Mouse (Mus musculus) hindbrain, embryonic 15.5 days (tissue): ENCODE measurements at regions not wholly inside any gene's neighbourhood (a gene's known extent, or its start where the extent isn't known, plus 50 kb on each side); places are given as distances from the start of the nearest gene placed in this dataset.
A peak's percentile ranks its signal among the peaks of the same experiment; 100 is the strongest.

Source experiments
- ATAC-seq: fragments of 200-750 bp; cut with Nextera tagmentation; 2 replicates; pipeline ENCODE4 v1.8.0; 2017; ENCODE audit warnings: low read depth, moderate number of reproducible peaks, moderate TSS enrichment; ENCODE audit not compliant: low FRiP score
- H3K27ac ChIP-seq: fragments of 300-500 bp; sonication (generic); replicated peaks from 2 replicates; pipeline ENCODE4 v1.5.1; 2015; ENCODE audit warnings: mild to moderate bottlenecking, inconsistent platforms
- H3K27me3 ChIP-seq: fragments of 300-500 bp; sonication (generic); 2 replicates; pipeline ENCODE4 v1.6.1; 2015; ENCODE audit warnings: control low read depth, inconsistent platforms
- H3K36me3 ChIP-seq: fragments of 300-500 bp; sonication (generic); 2 replicates; pipeline ENCODE4 v1.6.1; 2015; ENCODE audit warnings: control low read depth, inconsistent platforms
- H3K4me1 ChIP-seq: fragments of 300-500 bp; sonication (generic); replicated peaks from 2 replicates; pipeline ENCODE4 v1.6.1; 2015; ENCODE audit warnings: control low read depth, inconsistent platforms
- H3K4me2 ChIP-seq: fragments of 300-500 bp; sonication (generic); 2 replicates; pipeline ENCODE4 v1.6.1; 2015; ENCODE audit warnings: moderate library complexity, mild to moderate bottlenecking, inconsistent platforms
- H3K4me3 ChIP-seq: fragments of 300-500 bp; sonication (generic); 2 replicates; pipeline ENCODE4 v1.5.1; 2015; ENCODE audit warnings: mild to moderate bottlenecking, inconsistent platforms
- H3K9ac ChIP-seq: fragments of 300-500 bp; sonication (generic); 2 replicates; pipeline ENCODE4 v1.6.1; 2015; ENCODE audit warnings: inconsistent platforms
- H3K9me3 ChIP-seq: fragments of 300-500 bp; sonication (generic); 2 replicates; pipeline ENCODE4 v1.6.1; 2016; ENCODE audit warnings: control low read depth, inconsistent platforms
- WGBS: fragments of 180-500 bp; shearing (Covaris S2); methylation state at CpG from one replicate; pipeline ENCODE4 v1.1.7; 2015; 5-methylcytosine and 5-hydroxymethylcytosine counted together

DNA sequence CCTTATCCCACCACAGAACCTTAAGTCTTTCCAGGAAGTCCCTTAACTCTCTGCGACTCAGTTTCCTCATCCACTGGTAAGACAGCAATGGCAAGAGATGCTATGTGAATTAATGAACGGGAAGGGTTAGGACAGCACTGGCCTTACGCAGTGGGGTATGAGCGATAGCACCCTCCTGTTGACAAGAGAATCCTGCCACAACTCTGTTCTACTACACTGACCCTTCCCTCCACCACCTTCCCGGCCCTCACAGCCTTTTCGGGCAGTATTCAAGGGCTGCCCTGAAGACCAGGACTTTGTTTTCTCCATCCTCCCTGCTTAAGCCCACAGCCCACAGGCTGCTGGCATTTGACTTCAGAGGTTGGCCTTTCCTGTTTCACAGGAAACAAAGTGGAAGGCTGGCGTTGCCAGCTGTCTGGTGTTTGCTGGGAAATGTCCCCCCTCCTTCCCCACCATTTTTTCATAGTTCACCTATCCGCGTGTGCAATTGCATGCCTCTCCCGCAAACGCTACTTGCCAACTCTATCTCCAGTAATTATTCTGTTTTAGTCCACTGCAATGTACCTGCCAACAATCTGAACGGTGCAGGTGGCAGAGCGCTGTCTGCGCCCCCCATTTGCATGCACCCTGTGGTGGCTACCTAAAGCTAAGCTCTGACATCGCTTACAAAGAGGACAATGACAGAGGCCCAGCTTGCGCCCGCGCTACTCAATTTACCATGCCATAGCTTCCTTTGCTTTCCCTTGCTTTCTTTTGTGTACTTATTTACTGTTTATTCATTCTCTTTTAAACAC lies 251.2 kb upstream of the Sp8 start:
- ATAC-seq: 0 out of 2 replicates have a peak, but pooled peaks have one; percentile 38
- 25% methylated on average over 18 of the region's 18 CpGs for WGBS
- H3K4me3 ChIP-seq: peak overlapping the region; percentile 17
- peaks cover 6% of the 10 kb centered on the region; the same call in 1 of the 2 replicates for H3K4me1 ChIP-seq
- H3K4me2 ChIP-seq: peak overlapping the region; percentile 49
- no peaks in the 10 kb centered on the region for H3K9me3 ChIP-seq
- H3K27me3 ChIP-seq: 0 out of 2 replicates have a peak, but pooled peaks cover 5% of the 10 kb centered on the region
- H3K27ac ChIP-seq: no peak overlapping the region
- H3K36me3 ChIP-seq: no peaks in the 10 kb centered on the region
- H3K9ac ChIP-seq: no peak overlapping the region

DNA sequence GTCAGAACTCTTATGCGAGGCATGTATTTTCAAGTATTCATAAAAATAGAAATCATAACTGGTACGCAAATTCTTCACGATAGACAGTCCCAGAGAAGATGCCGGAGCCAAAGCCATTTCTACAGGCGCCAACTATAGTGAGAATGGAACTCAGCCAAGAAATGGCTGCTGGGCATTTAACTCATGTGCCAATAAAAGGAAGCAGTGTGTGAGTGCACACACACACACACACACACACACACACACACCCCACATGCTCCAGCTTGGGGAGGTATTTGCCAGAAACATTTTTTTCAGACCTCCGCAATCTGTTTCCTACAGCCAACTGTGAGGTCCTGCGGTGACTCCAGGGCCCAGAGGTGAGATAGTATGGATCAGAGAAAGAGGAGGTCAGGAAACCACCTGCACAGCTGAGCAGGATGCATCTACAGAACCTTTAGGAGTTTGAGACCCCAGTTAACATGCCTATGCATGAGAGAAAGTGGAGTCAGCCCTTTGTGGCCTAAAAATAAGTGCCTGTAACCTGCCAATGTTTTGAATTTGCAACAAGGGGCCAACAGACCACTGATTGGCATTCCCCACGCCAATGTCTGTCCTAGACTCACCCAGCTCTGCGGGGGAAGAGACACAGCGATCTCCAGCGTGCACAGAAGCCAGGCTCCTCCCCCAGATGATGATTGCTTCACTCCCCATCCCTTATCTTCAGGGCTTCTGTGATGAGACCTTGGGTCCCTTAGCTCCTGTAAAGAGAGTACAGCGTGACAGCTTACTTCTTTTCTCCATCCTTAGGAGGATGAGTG lies 262.1 kb upstream of the Sp8 start:
- Histone ChIP-seq H3K4me3 (no peak overlapping the region), H3K4me1 (peaks cover 9% of the 10 kb centered on the region), H3K9me3 (no peaks in the 10 kb centered on the region), H3K27me3 (no peaks in the 10 kb centered on the region), H3K27ac (no peak overlapping the region), H3K36me3 (no peaks in the 10 kb centered on the region), H3K9ac (no peak overlapping the region), H3K4me2 (peak overlapping the region; percentile 12; the same call in 1 of the 2 replicates)
- ATAC-seq: peak; percentile 79
- 56% methylated on average over 12 of the region's 12 CpGs for WGBS

DNA sequence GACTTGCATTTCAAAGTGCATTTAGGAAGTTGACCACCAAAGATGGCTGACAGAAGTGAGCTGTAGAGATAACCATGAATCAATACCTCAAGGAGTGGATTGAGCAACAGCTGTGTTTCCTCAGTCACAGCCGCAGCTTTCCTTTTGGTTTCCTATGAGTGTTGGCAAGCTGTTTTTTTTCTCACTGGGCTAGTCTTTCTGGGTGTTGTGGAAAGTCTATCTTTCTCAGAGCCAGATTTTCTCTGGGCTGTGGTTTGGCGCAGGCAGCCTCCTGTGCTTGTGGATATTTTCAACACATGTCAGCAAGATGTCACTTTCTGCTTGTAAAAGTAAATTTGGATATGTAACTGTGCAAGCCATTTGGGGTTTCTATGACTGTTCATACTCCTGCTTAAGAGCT lies 268.6 kb upstream of the Sp4 start:
- H3K36me3 ChIP-seq: no peaks in the 10 kb centered on the region
- H3K9ac ChIP-seq: no peak overlapping the region
- peaks cover under 1% of the 10 kb centered on the region; the same call in 1 of the 2 replicates for H3K4me1 ChIP-seq
- no peak for ATAC-seq
- H3K27me3 ChIP-seq: no peaks in the 10 kb centered on the region
- H3K9me3 ChIP-seq: no peaks in the 10 kb centered on the region
- 94% methylated on average over 2 of the region's 2 CpGs for WGBS
- no peak overlapping the region for H3K4me2 ChIP-seq
- H3K27ac ChIP-seq: no peak overlapping the region
- H3K4me3 ChIP-seq: no peak overlapping the region

DNA sequence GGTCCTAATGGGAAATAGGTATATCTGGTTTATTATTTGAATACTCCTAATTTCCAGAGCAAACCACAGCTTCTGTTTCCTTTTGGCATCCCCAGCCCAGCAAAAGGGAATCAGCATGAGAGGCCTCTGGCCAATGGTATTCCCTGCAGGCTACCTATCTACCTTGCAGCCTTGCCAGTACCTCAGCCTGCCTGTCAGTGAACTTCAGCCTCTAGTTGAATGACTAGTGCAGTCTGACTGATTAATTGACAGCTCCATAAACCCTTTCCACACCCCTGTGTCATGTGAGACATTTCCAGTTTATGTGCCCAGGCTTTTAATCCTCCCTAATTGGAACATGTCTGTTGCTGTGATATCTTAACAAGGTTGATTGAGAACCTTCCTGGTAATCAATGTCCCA lies 265.4 kb upstream of the Sp4 start:
- H3K4me1 ChIP-seq: peaks cover 12% of the 10 kb centered on the region
- H3K27me3 ChIP-seq: no peaks in the 10 kb centered on the region
- H3K9ac ChIP-seq: no peak overlapping the region
- no peak overlapping the region for H3K4me2 ChIP-seq
- no peaks in the 10 kb centered on the region for H3K36me3 ChIP-seq
- no peak for ATAC-seq
- no peak overlapping the region for H3K27ac ChIP-seq
- H3K4me3 ChIP-seq: no peak overlapping the region
- H3K9me3 ChIP-seq: no peaks in the 10 kb centered on the region

DNA sequence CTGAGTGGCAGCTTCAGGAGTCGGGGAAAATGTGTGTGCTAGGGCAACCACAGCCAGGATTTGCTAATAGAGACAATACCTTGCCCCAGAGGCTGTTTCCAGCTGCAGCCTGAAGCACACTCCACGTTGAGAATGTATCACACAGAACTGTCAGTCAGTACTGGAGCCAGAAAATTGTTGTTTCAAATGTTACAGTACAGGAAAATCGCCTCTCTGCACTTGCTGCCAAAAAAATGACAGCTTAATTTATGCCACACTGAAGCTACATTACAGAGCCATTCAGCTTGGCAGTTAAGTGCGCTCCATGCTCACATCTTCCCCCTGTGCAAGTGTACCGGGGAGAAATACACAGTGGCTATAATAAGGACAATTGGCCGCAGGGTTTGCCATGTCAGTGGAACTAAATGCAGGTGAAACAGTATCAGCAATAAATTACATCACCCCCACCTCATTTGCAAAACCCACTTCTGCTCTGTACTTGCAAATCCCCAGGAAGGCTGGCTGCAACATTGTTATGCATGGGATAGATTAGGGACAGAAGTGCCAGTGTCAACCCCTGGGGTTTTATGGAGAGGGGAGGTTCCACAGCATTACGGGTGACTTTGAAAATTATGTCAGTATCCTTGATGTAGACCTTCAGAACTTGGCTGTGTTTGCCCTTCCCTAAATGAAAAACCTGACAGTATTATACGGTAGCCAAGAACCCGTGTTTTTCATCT lies 263.3 kb upstream of the Sp4 start:
- WGBS: 17% methylated on average over 9 of the region's 9 CpGs
- peak; percentile 79 for ATAC-seq
- Histone ChIP-seq H3K36me3 (no peaks in the 10 kb centered on the region), H3K9ac (no peak overlapping the region), H3K4me2 (no peak overlapping the region), H3K27ac (peak overlapping the region; percentile 13; the same call in 1 of the 2 replicates), H3K4me3 (no peak overlapping the region), H3K9me3 (no peaks in the 10 kb centered on the region), H3K4me1 (peaks cover 12% of the 10 kb centered on the region), H3K27me3 (no peaks in the 10 kb centered on the region)

DNA sequence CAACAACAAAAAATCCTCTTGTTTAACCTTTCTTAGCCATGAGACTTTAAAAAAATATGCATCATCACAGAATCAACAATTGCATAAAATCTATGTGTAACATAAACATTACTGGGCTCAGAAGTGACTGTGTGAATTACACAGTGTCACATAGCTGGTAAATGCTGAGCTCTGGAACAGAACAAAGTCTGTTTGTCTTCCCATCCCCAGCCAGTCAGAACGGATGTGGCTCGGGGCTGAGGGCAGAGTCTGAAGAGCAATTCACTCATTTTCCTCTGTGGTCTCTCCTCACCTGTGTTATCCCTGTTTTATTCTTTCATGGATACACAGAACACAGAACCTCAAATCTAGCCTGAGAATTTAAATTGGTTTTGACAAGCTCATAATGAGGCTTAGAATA lies 261.0 kb upstream of the Sp4 start:
- H3K9ac ChIP-seq: no peak overlapping the region
- no peak for ATAC-seq
- 45% methylated on average over 2 of the region's 2 CpGs for WGBS

DNA sequence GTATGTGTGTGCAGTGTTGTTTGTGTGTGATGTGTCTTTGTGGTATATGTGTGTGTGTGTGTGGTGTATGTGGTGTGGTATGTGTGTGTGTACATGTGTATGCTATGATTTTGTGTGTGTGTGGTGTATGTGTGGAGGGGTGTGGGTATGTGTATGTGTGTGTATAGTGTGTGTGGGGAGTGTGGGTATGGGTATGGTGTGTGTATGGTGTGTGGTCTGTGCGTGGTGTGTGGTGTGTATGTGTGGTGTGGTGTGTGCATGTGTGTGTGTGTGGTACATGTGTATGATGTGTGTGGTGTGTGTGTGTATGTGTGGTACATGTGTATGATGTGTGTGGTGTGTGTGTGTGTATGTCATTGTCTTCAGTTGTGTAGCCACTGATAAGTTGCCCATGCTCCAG lies 247.8 kb upstream of the Sp4 start:
- no peak for ATAC-seq
- H3K9me3 ChIP-seq: no peaks in the 10 kb centered on the region
- H3K4me3 ChIP-seq: no peak overlapping the region
- no peak overlapping the region for H3K27ac ChIP-seq
- no peaks in the 10 kb centered on the region for H3K36me3 ChIP-seq
- H3K9ac ChIP-seq: no peak overlapping the region
- WGBS: 96% methylated on average over 1 of the region's 1 CpGs
- H3K4me2 ChIP-seq: no peak overlapping the region
- no peaks in the 10 kb centered on the region for H3K4me1 ChIP-seq
- H3K27me3 ChIP-seq: no peaks in the 10 kb centered on the region

More for the DNA sequence above, 261.0 kb upstream of the Sp4 start:
- H3K36me3 ChIP-seq: no peaks in the 10 kb centered on the region
- H3K4me3 ChIP-seq: no peak overlapping the region
- H3K4me2 ChIP-seq: no peak overlapping the region
- no peaks in the 10 kb centered on the region for H3K27me3 ChIP-seq
- H3K27ac ChIP-seq: no peak overlapping the region
- H3K9me3 ChIP-seq: no peaks in the 10 kb centered on the region
- H3K4me1 ChIP-seq: peaks cover 12% of the 10 kb centered on the region

DNA sequence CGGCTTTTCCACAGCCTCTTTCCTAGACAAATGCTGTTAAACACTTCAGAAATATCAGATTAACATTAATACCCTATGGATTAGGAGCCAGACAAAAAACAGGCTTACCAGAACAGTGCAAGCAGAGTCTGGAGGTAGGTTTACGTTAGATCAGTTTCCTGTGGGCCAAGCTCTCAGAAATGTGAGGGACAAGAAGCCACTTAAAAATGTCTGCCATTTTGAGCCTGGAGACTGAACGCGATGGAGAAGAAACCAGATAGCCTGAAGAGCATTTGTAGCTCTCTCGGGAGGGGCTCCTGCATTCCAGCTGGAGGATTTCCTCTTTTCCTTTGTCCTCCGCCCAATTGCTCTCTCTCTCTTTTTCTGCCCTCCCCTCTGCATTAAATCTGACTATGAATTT lies 239.1 kb upstream of the Sp4 start:
- no peak for ATAC-seq
- no peak overlapping the region for H3K9ac ChIP-seq
- no peak overlapping the region for H3K4me3 ChIP-seq
- H3K27me3 ChIP-seq: no peaks in the 10 kb centered on the region
- WGBS: 44% methylated on average over 6 of the region's 6 CpGs
- no peaks in the 10 kb centered on the region for H3K9me3 ChIP-seq
- H3K4me2 ChIP-seq: no peak overlapping the region
- H3K4me1 ChIP-seq: no peaks in the 10 kb centered on the region
- no peak overlapping the region for H3K27ac ChIP-seq
- no peaks in the 10 kb centered on the region for H3K36me3 ChIP-seq

DNA sequence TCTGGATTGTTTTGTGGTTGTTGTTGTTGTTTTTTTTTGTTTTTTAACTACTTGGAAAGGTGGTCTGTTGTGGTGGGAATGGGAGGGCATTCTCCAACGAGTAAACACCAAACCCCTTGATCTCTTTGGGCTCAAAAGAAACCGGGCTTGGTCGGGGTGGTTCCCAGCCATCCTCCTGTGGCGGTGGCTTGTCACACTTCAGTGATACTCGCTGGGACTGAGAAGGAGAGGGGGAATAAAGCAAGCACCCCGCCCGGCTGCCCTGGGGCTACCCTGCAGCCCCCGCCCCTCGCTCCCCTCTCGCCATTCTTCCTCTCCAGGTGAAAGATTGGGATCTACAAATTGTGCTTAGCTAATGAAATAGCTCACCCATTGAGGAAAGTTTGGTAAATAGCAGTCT lies 229.3 kb upstream of the Sp4 start:
- ATAC-seq: no peak

DNA sequence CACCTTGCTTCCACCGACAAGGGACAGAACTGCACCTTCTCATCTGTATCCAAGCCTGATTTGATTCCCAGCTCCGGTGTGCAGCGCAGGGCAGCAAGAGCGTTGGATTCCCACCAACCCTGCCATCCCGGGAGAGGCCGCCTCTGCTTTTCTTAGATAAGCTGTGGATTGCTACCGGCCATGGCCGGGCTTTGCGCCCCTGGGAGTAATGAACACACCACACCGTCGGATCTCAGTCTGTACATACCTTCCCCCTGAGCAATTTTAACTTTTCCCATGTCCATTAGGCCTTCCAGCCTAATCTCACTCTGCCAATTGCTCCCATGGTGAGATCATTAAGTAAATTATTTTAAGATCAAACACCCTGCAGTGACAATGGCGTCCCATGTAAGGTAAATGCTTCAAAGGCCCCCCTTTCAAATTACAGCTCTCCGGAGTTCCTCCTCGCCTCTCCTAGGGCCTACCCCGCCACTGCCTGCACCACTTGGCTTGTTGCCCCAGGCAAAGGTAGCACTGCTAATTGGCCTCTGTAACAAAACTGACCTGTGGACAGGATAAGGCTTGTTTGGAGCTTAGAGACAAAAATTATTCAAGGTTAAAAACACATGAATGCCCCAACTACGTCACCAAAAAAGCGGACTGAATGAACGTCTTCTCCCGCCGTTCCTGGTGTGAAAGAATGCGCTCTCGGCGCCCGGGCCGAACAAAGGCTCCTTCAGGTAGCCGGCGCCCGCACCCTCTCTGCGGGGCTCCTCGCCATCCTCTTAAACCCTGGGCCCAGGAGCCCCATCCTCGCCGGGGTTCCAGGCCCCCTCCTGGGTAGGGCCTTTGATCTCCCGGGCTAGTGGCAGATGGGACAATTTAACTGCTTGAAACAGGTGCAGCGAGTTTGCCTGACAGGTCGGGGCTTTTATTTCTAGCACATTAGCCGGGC lies 228.5 kb upstream of the Sp4 start:
- Histone ChIP-seq H3K4me1 (peaks cover 14% of the 10 kb centered on the region), H3K4me2 (peak overlapping the region; percentile 74), H3K9me3 (no peaks in the 10 kb centered on the region), H3K9ac (peak overlapping the region; percentile 31; the same call in 1 of the 2 replicates), H3K27me3 (peaks cover 44% of the 10 kb centered on the region), H3K36me3 (no peaks in the 10 kb centered on the region), H3K4me3 (peak overlapping the region; percentile 37), H3K27ac (no peak overlapping the region)
- peak; percentile 51; the same call in 1 of the 2 replicates for ATAC-seq
- WGBS: 5% methylated on average over 36 of the region's 36 CpGs

More for the DNA sequence above, 229.3 kb upstream of the Sp4 start:
- Histone ChIP-seq H3K9ac (0 out of 2 replicates have a peak overlapping the region, but pooled peaks have one; percentile 31), H3K36me3 (no peaks in the 10 kb centered on the region), H3K9me3 (no peaks in the 10 kb centered on the region), H3K4me1 (peaks cover 14% of the 10 kb centered on the region), H3K27me3 (peaks cover 44% of the 10 kb centered on the region), H3K4me2 (peak overlapping the region; percentile 74), H3K27ac (no peak overlapping the region), H3K4me3 (peak overlapping the region; percentile 37)
- WGBS: 3% methylated on average over 10 of the region's 10 CpGs

DNA sequence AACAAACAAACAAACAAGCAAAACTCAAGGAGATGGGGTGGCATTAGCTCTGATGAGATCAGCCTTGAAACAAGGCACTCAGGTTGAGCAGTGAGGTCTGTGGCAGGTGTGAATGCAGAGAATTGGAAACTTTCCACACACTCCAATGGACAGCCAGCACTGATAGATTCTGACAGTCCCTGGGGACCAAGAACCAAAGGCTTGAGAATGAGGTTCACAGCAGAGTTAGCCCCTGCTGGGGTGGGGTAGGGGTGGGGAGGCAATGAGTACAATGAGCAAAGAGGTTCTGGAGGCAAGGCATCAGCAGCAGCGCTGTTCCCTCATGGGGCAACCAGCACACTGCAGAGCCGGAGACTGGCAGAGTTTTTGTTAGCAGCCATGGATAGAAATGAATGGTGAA lies 220.5 kb upstream of the Sp4 start:
- H3K9ac ChIP-seq: no peak overlapping the region
- H3K4me1 ChIP-seq: no peaks in the 10 kb centered on the region
- 35% methylated on average over 2 of the region's 2 CpGs for WGBS
- no peak for ATAC-seq
- no peak overlapping the region for H3K4me3 ChIP-seq
- H3K4me2 ChIP-seq: no peak overlapping the region
- no peaks in the 10 kb centered on the region for H3K9me3 ChIP-seq
- H3K36me3 ChIP-seq: no peaks in the 10 kb centered on the region
- 0 out of 2 replicates have a peak, but pooled peaks cover 5% of the 10 kb centered on the region for H3K27me3 ChIP-seq
- no peak overlapping the region for H3K27ac ChIP-seq
